23 mouse cellular contexts compared by ENCODE assay signal in genomic region chr7:127012374-127012773, GRCm38 (mm10). TPM values are rescaled to one million over a fixed set of nuclear protein-coding genes. Genes with fewer than 3 reads are reported as not detected.
A peak's percentile ranks its signal among the peaks of the same experiment; 100 is the strongest.
DNase-seq lines count a peak whose midpoint lies in the region; ATAC-seq and TF ChIP-seq lines count a peak whose summit lies in the region.
"Had no signal": no experiment of that assay in that cellular context is flagged by ENCODE, and none has a peak within 500 bp of the region (broad histone marks: within the 10 kb centered on the region; RNA-seq: fewer than 3 reads in every experiment).

No protein-coding gene starts in this region.

- H3K27me3 ChIP-seq in cerebellum, adult 2 months (ENCODE audit: control insufficient read depth, insufficient read depth, low read length), result no peaks in the 10 kb centered on the region
- H3K27me3 ChIP-seq in kidney, embryonic 15.5 days, result no peaks in the 10 kb centered on the region
- H3K27me3 ChIP-seq: embryonic facial prominence, embryonic 13.5 days; forebrain, embryonic 13.5 days; heart, embryonic 15.5 days; hindbrain, embryonic 13.5 days; Patski had no signal

- H3K36me3 ChIP-seq in kidney, embryonic 15.5 days, result peaks cover 29% of the 10 kb centered on the region

- peak; percentile 41 to 85 for DNase-seq in adrenal gland, adult (ENCODE audit: inconsistent age in 2 of 2, low spot score in 1 of 2)
- no peak for DNase-seq in adrenal gland, postnatal 4 days (ENCODE audit: low spot score in 2 of 2)
- peak; percentile 48 to 67 for DNase-seq in cerebellum, adult 2 months
- no peak for DNase-seq in layer of hippocampus, adult 2 months (ENCODE audit: low spot score in 2 of 2)
- no peak for DNase-seq in layer of hippocampus, adult 18-20 months (ENCODE audit: low spot score in 2 of 2)
- DNase-seq in brain, adult 2 months (ENCODE audit: low read depth, low spot score), result peak; percentile 45
- DNase-seq: adrenal gland, postnatal 25 days; forebrain, postnatal 0 days; gastrocnemius, postnatal 14 days; heart, adult 2 months; heart, postnatal 14 days; kidney, adult 11 months had no signal

- H3K9me3 ChIP-seq in kidney, embryonic 15.5 days (replicated peaks), result no peaks in the 10 kb centered on the region
- H3K9me3 ChIP-seq: embryonic facial prominence, embryonic 13.5 days; forebrain, embryonic 13.5 days; heart, embryonic 15.5 days; hindbrain, embryonic 13.5 days had no signal

- H3K4me3 ChIP-seq in cerebellum, adult 2 months (replicated peaks; ENCODE audit: insufficient read depth, low read depth, low read length), result no peak overlapping the region
- H3K4me3 ChIP-seq in layer of hippocampus, adult 2 months, result no peak overlapping the region
- no peak overlapping the region for H3K4me3 ChIP-seq in kidney, embryonic 15.5 days (replicated peaks)
- H3K4me3 ChIP-seq: embryonic facial prominence, embryonic 13.5 days; forebrain, embryonic 13.5 days; heart, adult 2 months; heart, embryonic 15.5 days; hindbrain, embryonic 13.5 days had no signal

- ATAC-seq in cerebellum, adult (ENCODE audit: insufficient number of reproducible peaks, low FRiP score, low TSS enrichment), result no peak
- no peak for ATAC-seq in kidney, embryonic 15.5 days (replicated peaks; ENCODE audit: low FRiP score)
- ATAC-seq: activated CD4-positive, CD25-positive, alpha-beta regulatory T cell, adult 4 months; forebrain, embryonic 13.5 days; forebrain, postnatal 0 days; hindbrain, postnatal 0 days; Patski had no signal

- WGBS in cerebellum, adult 2 months, result 24% methylated on average over 6 of the region's 6 CpGs
- 78% methylated on average over 6 of the region's 6 CpGs for WGBS in kidney, embryonic 15.5 days

- no peak overlapping the region for H3K4me2 ChIP-seq in kidney, embryonic 15.5 days
- H3K4me2 ChIP-seq: embryonic facial prominence, embryonic 13.5 days; forebrain, embryonic 13.5 days; heart, embryonic 11.5 days; hindbrain, embryonic 13.5 days had no signal

- no peak for TF ChIP-seq CTCF in cerebellum, adult 2 months (IDR thresholded peaks at IDR 0.05; ENCODE audit: borderline replicate concordance, insufficient read depth, low read depth, low read length)
- TF ChIP-seq CTCF in layer of hippocampus, adult 2 months (conservative IDR thresholded peaks at IDR 0.05), result no peak

- no peak overlapping the region for H3K9ac ChIP-seq in kidney, embryonic 15.5 days
- H3K9ac ChIP-seq: embryonic facial prominence, embryonic 13.5 days; forebrain, embryonic 13.5 days; forebrain, postnatal 0 days; heart, embryonic 15.5 days; hindbrain, embryonic 13.5 days had no signal

- peak overlapping the region; percentile 51 for H3K27ac ChIP-seq in cerebellum, adult 2 months (ENCODE audit: insufficient read depth, low read length)
- 0 out of 2 replicates have a peak overlapping the region, but pooled peaks have one; percentile 23 for H3K27ac ChIP-seq in layer of hippocampus, adult 2 months
- H3K27ac ChIP-seq in kidney, embryonic 15.5 days, result no peak overlapping the region
- H3K27ac ChIP-seq: embryonic facial prominence, embryonic 13.5 days; forebrain, embryonic 13.5 days; heart, adult 2 months; heart, embryonic 15.5 days; hindbrain, embryonic 13.5 days; hindbrain, postnatal 0 days had no signal

- peaks cover 48% of the 10 kb centered on the region for H3K4me1 ChIP-seq in cerebellum, adult 2 months (ENCODE audit: control insufficient read depth, insufficient read depth, low read length)
- peaks cover 53% of the 10 kb centered on the region for H3K4me1 ChIP-seq in kidney, embryonic 15.5 days

- peak; percentile 14; the same call in 1 of the 2 replicates for TF ChIP-seq POLR2A in cerebellum, adult 2 months (IDR thresholded peaks at IDR 0.05; ENCODE audit: borderline replicate concordance, insufficient read depth, low read length)

RNA-seq across cellular contexts. Expression of gene Mvp, which starts 2.0 kb away (rescaled TPM):
- 10 to 100 TPM; 67.1 to 68.4 TPM for total RNA-seq in adrenal gland, postnatal 4 days (2021)
- 19.9 and 21.0 TPM in 2 replicates for polyA plus RNA-seq in cerebellum, adult 2 months (2012; rRNA removed)
- total RNA-seq in layer of hippocampus, adult 2 months (2021), result 10 to 100 TPM in 1 of 2 experiments, 1 to 10 TPM in 1; 8.0 to 10.1 TPM
- total RNA-seq in layer of hippocampus, adult 18-20 months (2021), result 10 to 100 TPM in 1 of 2 experiments, 1 to 10 TPM in 1; 8.5 to 10.0 TPM
- polyA plus RNA-seq in kidney, embryonic 15.5 days (2015; fragmentation: Nextera tagmentation; extraction: Ambion mirVana), result 15.3 and 16.8 TPM in 2 replicates

RNA-seq across cellular contexts. Expression of gene Pagr1b, which starts 3.9 kb away (rescaled TPM):
- 1 to 10 TPM; 3.5 to 8.3 TPM for total RNA-seq in adrenal gland, postnatal 4 days (2021)
- polyA plus RNA-seq in cerebellum, adult 2 months (2012; rRNA removed), result 2.8 and 5.2 TPM in 2 replicates
- total RNA-seq in layer of hippocampus, adult 2 months (2021), result under 1 TPM in 1 of 2 experiments, not detected in 1; 0.90 TPM
- total RNA-seq in layer of hippocampus, adult 18-20 months (2021), result not detected
- 0.45 TPM in 1 of 2 replicates, not detected in the other for polyA plus RNA-seq in kidney, embryonic 15.5 days (2015; fragmentation: Nextera tagmentation; extraction: Ambion mirVana)
- total RNA-seq: heart, adult 2 months; heart, postnatal 14 days; hematopoietic stem cell, adult 5-6 weeks had no signal
- polyA plus RNA-seq: activated CD4-positive, CD25-positive, alpha-beta regulatory T cell, adult 4 months; embryonic facial prominence, embryonic 13.5 days; heart, adult 2 months; heart, embryonic 11.5 days; heart, embryonic 15.5 days had no signal

RNA-seq across cellular contexts. Expression of gene Pagr1a, which starts 4.8 kb away (rescaled TPM):
- total RNA-seq in adrenal gland, postnatal 4 days (2021), result 10 to 100 TPM; 12.4 to 15.4 TPM
- 91.6 and 105 TPM in 2 replicates for polyA plus RNA-seq in cerebellum, adult 2 months (2012; rRNA removed)
- 10 to 100 TPM; 17.4 to 43.4 TPM for total RNA-seq in layer of hippocampus, adult 2 months (2021)
- 10 to 100 TPM; 16.7 to 17.4 TPM for total RNA-seq in layer of hippocampus, adult 18-20 months (2021)
- 44.8 and 59.5 TPM in 2 replicates for polyA plus RNA-seq in kidney, embryonic 15.5 days (2015; fragmentation: Nextera tagmentation; extraction: Ambion mirVana)

RNA-seq across cellular contexts. Expression of gene Gm42742, which starts 8.5 kb away (rescaled TPM):
- 10 to 100 TPM; 34.8 to 36.6 TPM for total RNA-seq in adrenal gland, postnatal 4 days (2021)
- polyA plus RNA-seq in cerebellum, adult 2 months (2012; rRNA removed), result 362 and 365 TPM in 2 replicates
- 10 to 100 TPM; 53.6 to 62.4 TPM for total RNA-seq in layer of hippocampus, adult 2 months (2021)
- 10 to 100 TPM; 61.2 to 65.1 TPM for total RNA-seq in layer of hippocampus, adult 18-20 months (2021)
- polyA plus RNA-seq in kidney, embryonic 15.5 days (2015; fragmentation: Nextera tagmentation; extraction: Ambion mirVana), result 52.6 and 61.2 TPM in 2 replicates

RNA-seq across cellular contexts. Expression of gene Prrt2, which starts 8.6 kb away (rescaled TPM):
- total RNA-seq in adrenal gland, postnatal 4 days (2021), result 10 to 100 TPM in 1 of 2 experiments, 1 to 10 TPM in 1; 7.4 to 11.1 TPM
- polyA plus RNA-seq in cerebellum, adult 2 months (2012; rRNA removed), result 600 and 672 TPM in 2 replicates
- total RNA-seq in layer of hippocampus, adult 2 months (2021), result 100 to 1,000 TPM; 243 to 275 TPM
- 100 to 1,000 TPM; 246 to 261 TPM for total RNA-seq in layer of hippocampus, adult 18-20 months (2021)
- polyA plus RNA-seq in kidney, embryonic 15.5 days (2015; fragmentation: Nextera tagmentation; extraction: Ambion mirVana), result 5.4 and 7.2 TPM in 2 replicates

Comparison
In these comparisons a context has a peak if more than half of its experiments do, and no peak if none do; other contexts are left out.
1. DNase-seq: peak in adrenal gland, adult (2 of 2), cerebellum, adult 2 months (2 of 2) and brain, adult 2 months (single experiment); none in adrenal gland, postnatal 4 days (0 of 2), layer of hippocampus, adult 2 months (0 of 2) and layer of hippocampus, adult 18-20 months (0 of 2).
2. RNA of gene Mvp, which starts 2.0 kb away (total RNA-seq): 67.1 to 68.4 TPM in adrenal gland, postnatal 4 days; 8.0 to 10.1 TPM in layer of hippocampus, adult 2 months and 8.5 to 10.0 TPM in layer of hippocampus, adult 18-20 months; every median in the first group is over 4 times any median in the second.